ENCODE assay signal across 34 mouse cellular contexts in the genomic region with DNA sequence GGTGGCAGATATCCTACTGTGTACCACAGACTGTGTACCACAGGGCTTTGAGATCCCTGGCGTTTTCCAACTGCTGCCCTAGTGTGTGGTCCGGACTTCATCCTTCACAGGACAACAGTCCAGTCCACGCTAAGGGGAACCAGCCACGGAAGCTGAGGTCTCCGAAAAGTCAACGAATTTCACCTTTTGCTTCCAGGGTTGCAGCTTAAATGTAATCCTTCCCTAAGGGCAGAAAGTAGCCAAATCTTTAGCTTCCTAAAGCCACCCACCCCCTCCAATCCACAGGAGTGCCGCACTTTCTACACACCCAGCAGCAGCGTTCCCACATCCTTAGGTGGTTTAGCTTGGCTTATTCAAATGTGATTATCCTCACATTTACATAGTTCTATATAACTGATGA. TPM values are rescaled to one million over a fixed set of nuclear protein-coding genes. Genes with fewer than 3 reads are reported as not detected.
DNase-seq lines count a peak whose midpoint lies in the region; ATAC-seq lines count a peak whose summit lies in the region.
"Had no signal": no experiment of that assay in that cellular context is flagged by ENCODE, and none has a peak within 500 bp of the region (broad histone marks: within the 10 kb centered on the region; RNA-seq: fewer than 3 reads in every experiment).

No protein-coding gene starts in this region.

- WGBS in hindbrain, embryonic 11.5 days, result 1% methylated on average over 8 of the region's 8 CpGs
- 4% methylated on average over 8 of the region's 8 CpGs for WGBS in hindbrain, embryonic 13.5 days
- WGBS in midbrain, embryonic 10.5 days, result under 1% methylated on average over 8 of the region's 8 CpGs
- 4% methylated on average over 8 of the region's 8 CpGs for WGBS in midbrain, embryonic 15.5 days

- H3K27ac ChIP-seq in hindbrain, embryonic 11.5 days (ENCODE audit: low read depth, low read length), result no peak overlapping the region
- H3K27ac ChIP-seq in hindbrain, embryonic 13.5 days, result no peak overlapping the region
- H3K27ac ChIP-seq in midbrain, embryonic 10.5 days (replicated peaks), result no peak overlapping the region
- no peak overlapping the region for H3K27ac ChIP-seq in midbrain, embryonic 15.5 days
- H3K27ac ChIP-seq: forebrain, embryonic 13.5 days; gastrocnemius, adult 2 months; hindbrain, embryonic 15.5 days; liver, embryonic 12.5 days had no signal

- no peak overlapping the region for H3K4me2 ChIP-seq in hindbrain, embryonic 11.5 days (replicated peaks; ENCODE audit: low read depth, low read length)
- no peak overlapping the region for H3K4me2 ChIP-seq in hindbrain, embryonic 13.5 days
- H3K4me2 ChIP-seq in midbrain, embryonic 15.5 days, result no peak overlapping the region
- H3K4me2 ChIP-seq: forebrain, embryonic 13.5 days; heart, embryonic 11.5 days; hindbrain, embryonic 15.5 days; liver, embryonic 12.5 days had no signal

- H3K4me1 ChIP-seq in hindbrain, embryonic 11.5 days (replicated peaks; ENCODE audit: control insufficient read depth, insufficient read depth, low read length), result peaks cover 3% of the 10 kb centered on the region; the same call in 1 of the 2 replicates
- peaks cover 5% of the 10 kb centered on the region; the same call in 1 of the 2 replicates for H3K4me1 ChIP-seq in hindbrain, embryonic 13.5 days (replicated peaks)
- peaks cover 47% of the 10 kb centered on the region for H3K4me1 ChIP-seq in midbrain, embryonic 10.5 days
- H3K4me1 ChIP-seq in midbrain, embryonic 15.5 days, result peaks cover 11% of the 10 kb centered on the region

- peak; percentile 45 for DNase-seq in hindbrain, embryonic 11.5 days (ENCODE audit: low spot score)
- DNase-seq in midbrain, embryonic 10.5 days (ENCODE audit: low spot score), result no peak
- peak; percentile 16 for DNase-seq in retina, postnatal 1 day
- no peak for DNase-seq in retina, embryonic 14.5 days (ENCODE audit: low spot score)
- DNase-seq in gastrocnemius, adult 18-20 months (ENCODE audit: low spot score), result no peak
- DNase-seq: adrenal gland, postnatal 14 days; cerebellum, adult 11 months; cerebellum, adult 9-11 months; gastrocnemius, adult 2 months; gastrocnemius, postnatal 36 days; heart, adult 18-20 months; heart, postnatal 4 days; kidney, adult 9 months; kidney, postnatal 10 days; layer of hippocampus, postnatal 36 days; left cerebral cortex, postnatal 4 days; liver, postnatal 0 days; lung, postnatal 10 days; right cerebral cortex, postnatal 4 days; thymus, postnatal 14 days had no signal

- no peak overlapping the region for H3K9ac ChIP-seq in hindbrain, embryonic 11.5 days (ENCODE audit: low read depth, low read length)
- no peak overlapping the region for H3K9ac ChIP-seq in hindbrain, embryonic 13.5 days
- H3K9ac ChIP-seq in midbrain, embryonic 15.5 days, result no peak overlapping the region
- H3K9ac ChIP-seq: forebrain, embryonic 13.5 days; hindbrain, embryonic 15.5 days; liver, embryonic 12.5 days; liver, postnatal 0 days had no signal

- no peaks in the 10 kb centered on the region for H3K36me3 ChIP-seq in hindbrain, embryonic 11.5 days (ENCODE audit: control insufficient read depth, insufficient read depth, low read length)
- no peaks in the 10 kb centered on the region for H3K36me3 ChIP-seq in hindbrain, embryonic 13.5 days
- H3K36me3 ChIP-seq in midbrain, embryonic 10.5 days, result no peaks in the 10 kb centered on the region
- no peaks in the 10 kb centered on the region for H3K36me3 ChIP-seq in midbrain, embryonic 15.5 days (replicated peaks)
- H3K36me3 ChIP-seq: hindbrain, embryonic 15.5 days; liver, embryonic 12.5 days had no signal

- peaks cover 92% of the 10 kb centered on the region for H3K27me3 ChIP-seq in hindbrain, embryonic 11.5 days (ENCODE audit: control insufficient read depth, insufficient read depth, low read length)
- peaks cover 100% of the 10 kb centered on the region for H3K27me3 ChIP-seq in hindbrain, embryonic 13.5 days
- peaks cover 100% of the 10 kb centered on the region for H3K27me3 ChIP-seq in midbrain, embryonic 10.5 days (ENCODE audit: low read depth, poor library complexity, severe bottlenecking)
- peaks cover 91% of the 10 kb centered on the region for H3K27me3 ChIP-seq in midbrain, embryonic 15.5 days (replicated peaks)

- ATAC-seq in hindbrain, embryonic 11.5 days (ENCODE audit: low FRiP score), result no peak
- ATAC-seq in hindbrain, embryonic 13.5 days (ENCODE audit: low FRiP score), result no peak
- ATAC-seq in midbrain, embryonic 15.5 days (replicated peaks), result no peak
- ATAC-seq: CD4-positive, CD25-positive, alpha-beta regulatory T cell, adult 4 months; forebrain, embryonic 13.5 days; inflammation-experienced regulatory T-cells, adult 6 months; liver, embryonic 12.5 days; liver, postnatal 0 days had no signal

- H3K4me3 ChIP-seq in hindbrain, embryonic 11.5 days (ENCODE audit: low read depth, low read length), result no peak overlapping the region
- H3K4me3 ChIP-seq in hindbrain, embryonic 13.5 days, result no peak overlapping the region
- H3K4me3 ChIP-seq in midbrain, embryonic 10.5 days, result peak overlapping the region; percentile 73; the same call in 1 of the 2 replicates
- no peak overlapping the region for H3K4me3 ChIP-seq in midbrain, embryonic 15.5 days
- H3K4me3 ChIP-seq: erythroblast, embryonic 14.5 days; forebrain, embryonic 13.5 days; gastrocnemius, adult 2 months; hindbrain, embryonic 15.5 days; liver, embryonic 12.5 days had no signal

- no peaks in the 10 kb centered on the region for H3K9me3 ChIP-seq in hindbrain, embryonic 11.5 days (ENCODE audit: control insufficient read depth, low read length)
- H3K9me3 ChIP-seq in hindbrain, embryonic 13.5 days, result no peaks in the 10 kb centered on the region
- H3K9me3 ChIP-seq in midbrain, embryonic 10.5 days (replicated peaks), result no peaks in the 10 kb centered on the region
- H3K9me3 ChIP-seq in midbrain, embryonic 15.5 days, result no peaks in the 10 kb centered on the region
- H3K9me3 ChIP-seq: forebrain, embryonic 13.5 days; hindbrain, embryonic 15.5 days; liver, embryonic 12.5 days had no signal

RNA-seq across cellular contexts. Expression of a gene that starts 4.2 kb away (rescaled TPM):
- 1.2 and 2.1 TPM in 2 replicates for polyA plus RNA-seq in hindbrain, embryonic 11.5 days (2014; fragmentation: Nextera tagmentation; extraction: Ambion mirVana)
- 0.43 and 1.1 TPM in 2 replicates for polyA plus RNA-seq in hindbrain, embryonic 13.5 days (2015; fragmentation: Nextera tagmentation; extraction: Ambion mirVana)
- polyA plus RNA-seq in midbrain, embryonic 10.5 days (2016; fragmentation: Nextera tagmentation; extraction: Ambion mirVana), result 3.2 and 3.9 TPM in 2 replicates
- polyA plus RNA-seq in midbrain, embryonic 15.5 days (2015; fragmentation: Nextera tagmentation; extraction: Ambion mirVana), result 4.2 and 4.3 TPM in 2 replicates
- not detected for total RNA-seq in gastrocnemius, adult 18-20 months (2021)
- total RNA-seq: gastrocnemius, adult 2 months; gastrocnemius, postnatal 36 days; heart, postnatal 4 days; layer of hippocampus, postnatal 36 days; left cerebral cortex, postnatal 4 days; monocyte, adult 5-6 weeks; neutrophil, adult 5-6 weeks had no signal
- polyA plus RNA-seq: CD4-positive, CD25-positive, alpha-beta regulatory T cell, adult 4 months; erythroblast, embryonic 14.5 days; frontal cortex, adult 2 months; inflammation-experienced regulatory T-cells, adult 6 months; spleen, adult 2 months had no signal

RNA-seq across cellular contexts. Expression of a gene that starts 13.0 kb away (rescaled TPM):
- 0.33 and 1.2 TPM in 2 replicates for polyA plus RNA-seq in hindbrain, embryonic 11.5 days (2014; fragmentation: Nextera tagmentation; extraction: Ambion mirVana)
- 0.75 and 1.2 TPM in 2 replicates for polyA plus RNA-seq in hindbrain, embryonic 13.5 days (2015; fragmentation: Nextera tagmentation; extraction: Ambion mirVana)
- polyA plus RNA-seq in midbrain, embryonic 10.5 days (2016; fragmentation: Nextera tagmentation; extraction: Ambion mirVana), result 2.1 and 2.3 TPM in 2 replicates
- polyA plus RNA-seq in midbrain, embryonic 15.5 days (2015; fragmentation: Nextera tagmentation; extraction: Ambion mirVana), result 0.97 and 1.6 TPM in 2 replicates
- total RNA-seq in gastrocnemius, adult 18-20 months (2021), result not detected
- total RNA-seq: adrenal gland, postnatal 14 days; gastrocnemius, adult 2 months; gastrocnemius, postnatal 36 days; megakaryocyte progenitor cell, adult 5-6 weeks; neutrophil, adult 5-6 weeks had no signal
- polyA plus RNA-seq: CD4-positive, CD25-positive, alpha-beta regulatory T cell, adult 4 months; erythroblast, embryonic 14.5 days; inflammation-experienced regulatory T-cells, adult 6 months had no signal

Comparison
In these comparisons a context has a peak if more than half of its experiments do, and no peak if none do; other contexts are left out.
1. DNase-seq: peak in hindbrain, embryonic 11.5 days (single experiment) and retina, postnatal 1 day (single experiment); none in midbrain, embryonic 10.5 days (single experiment), retina, embryonic 14.5 days (single experiment) and gastrocnemius, adult 18-20 months (single experiment).